Mouse (Mus musculus) MEL (cell line): ENCODE data around the gene Enox1. TPM values are rescaled to one million over a fixed set of nuclear protein-coding genes. Genes with fewer than 3 reads are reported as not detected.

Experiments
- DNase-seq: peaks from one replicate; pipeline ENCODE4 v3.0.0; 2011; ENCODE audit warnings: low read depth, low spot score
- H3K27ac ChIP-seq: 2 replicates; pipeline ENCODE4 v1.5.1; 2012; ENCODE audit warnings: low read depth, mild to moderate bottlenecking, control low read depth, low read length, moderate library complexity; ENCODE audit not compliant: control insufficient read depth
- H3K27me3 ChIP-seq, 2 experiments: fragments of 150-350 bp in 1 of 2; sonication (generic) in 1 of 2; 2 replicates each; pipeline ENCODE4 v1.6.1; 2012; ENCODE audit warnings: low read length in 2 of 2, mild to moderate bottlenecking in 2 of 2, improper control_type of control experiment in 1 of 2, moderate library complexity in 1 of 2; ENCODE audit not compliant: insufficient read depth in 2 of 2, control insufficient read depth in 1 of 2
- H3K36me3 ChIP-seq, 2 experiments: 2 replicates each; pipeline ENCODE4 v1.6.1; 2012 to 2014; ENCODE audit warnings: low read length in 2 of 2, improper control_type of control experiment in 1 of 2, inconsistent platforms in 1 of 2, mild to moderate bottlenecking in 1 of 2; ENCODE audit not compliant: insufficient read depth in 2 of 2, control insufficient read depth in 1 of 2
- H3K4me1 ChIP-seq, 2 experiments: fragments of 150-350 bp in 1 of 2; sonication (generic) in 1 of 2; 2 replicates each; pipeline ENCODE4 v1.6.1; 2012; ENCODE audit warnings: low read length in 2 of 2, improper control_type of control experiment in 1 of 2, mild to moderate bottlenecking in 1 of 2; ENCODE audit not compliant: insufficient read depth in 2 of 2, control insufficient read depth in 1 of 2
- H3K4me3 ChIP-seq, 2 experiments: fragments of 150-350 bp in 1 of 2; sonication (generic) in 1 of 2; 2 replicates each; pipeline ENCODE4 v1.5.1; 2012; ENCODE audit warnings: low read depth in 2 of 2, low read length in 2 of 2, mild to moderate bottlenecking in 2 of 2, moderate library complexity in 2 of 2, control low read depth in 1 of 2, improper control_type of control experiment in 1 of 2; ENCODE audit not compliant: control insufficient read depth in 1 of 2, insufficient read depth in 1 of 2
- H3K79me2 ChIP-seq: 2 replicates; pipeline ENCODE4 v1.6.1; 2012; ENCODE audit warnings: mild to moderate bottlenecking, low read length, moderate library complexity; ENCODE audit not compliant: control insufficient read depth, poor library complexity, insufficient read depth
- H3K9ac ChIP-seq: 2 replicates; pipeline ENCODE4 v1.6.1; 2012; ENCODE audit warnings: low read depth, mild to moderate bottlenecking, control low read depth, low read length, moderate library complexity; ENCODE audit not compliant: control insufficient read depth, poor library complexity, severe bottlenecking
- H3K9me3 ChIP-seq: fragments of 150-350 bp; sonication (generic); replicated peaks from 2 replicates; pipeline ENCODE4 v1.6.1; 2012; ENCODE audit warnings: mild to moderate bottlenecking, low read length, improper control_type of control experiment, moderate library complexity; ENCODE audit not compliant: insufficient read depth
- CHD1 ChIP-seq: IDR thresholded peaks from 2 replicates; pipeline ENCODE4 v1.6.1; 2012; ENCODE audit warnings: low read depth, mild to moderate bottlenecking, inconsistent platforms, low read length, improper control_type of control experiment
- E2F4 ChIP-seq: IDR thresholded peaks from 2 replicates; pipeline ENCODE4 v1.6.1; 2011; ENCODE audit warnings: low read depth, low read length, improper control_type of control experiment, borderline replicate concordance
- ELF1 ChIP-seq: IDR thresholded peaks from 2 replicates; pipeline ENCODE4 v1.6.1; 2014; ENCODE audit warnings: low read depth, mild to moderate bottlenecking, inconsistent platforms, low read length, improper control_type of control experiment, moderate library complexity
- EP300 ChIP-seq, 2 experiments: IDR thresholded peaks; 2 replicates each; pipeline ENCODE4 v1.6.1; 2011; ENCODE audit warnings: improper control_type of control experiment in 2 of 2, low read length in 2 of 2, low read depth in 1 of 2, mild to moderate bottlenecking in 1 of 2
- ETS1 ChIP-seq: IDR thresholded peaks from 2 replicates; pipeline ENCODE4 v1.6.1; 2012; ENCODE audit warnings: low read depth, mild to moderate bottlenecking, inconsistent platforms, low read length, improper control_type of control experiment, moderate library complexity
- GABPA ChIP-seq: IDR thresholded peaks from 2 replicates; pipeline ENCODE4 v1.6.1; 2012; ENCODE audit warnings: low read depth, mild to moderate bottlenecking, inconsistent platforms, low read length, improper control_type of control experiment, moderate library complexity
- GATA1 ChIP-seq: IDR thresholded peaks from 2 replicates; pipeline ENCODE4 v1.6.1; 2011; ENCODE audit warnings: low read depth, low read length, improper control_type of control experiment
- JUND ChIP-seq: IDR thresholded peaks from 2 replicates; pipeline ENCODE4 v1.6.1; 2011; ENCODE audit warnings: low read depth, mild to moderate bottlenecking, improper control_type of control experiment, low read length
- MAFK ChIP-seq: IDR thresholded peaks from 2 replicates; pipeline ENCODE4 v1.6.1; 2011; ENCODE audit warnings: low read depth, mild to moderate bottlenecking, low read length, improper control_type of control experiment, borderline replicate concordance
- MAZ ChIP-seq: IDR thresholded peaks from 2 replicates; pipeline ENCODE4 v1.6.1; 2012; ENCODE audit warnings: low read depth, mild to moderate bottlenecking, inconsistent platforms, low read length, improper control_type of control experiment
- MXI1 ChIP-seq: IDR thresholded peaks from 2 replicates; pipeline ENCODE4 v1.6.1; 2011; ENCODE audit warnings: mild to moderate bottlenecking, low read depth, low read length, improper control_type of control experiment
- MYB ChIP-seq: IDR thresholded peaks from 2 replicates; pipeline ENCODE4 v1.6.1; 2011; ENCODE audit warnings: mild to moderate bottlenecking, low read depth, low read length, improper control_type of control experiment
- MYC ChIP-seq: IDR thresholded peaks from 2 replicates; pipeline ENCODE4 v1.6.1; 2011; ENCODE audit warnings: low read depth, mild to moderate bottlenecking, low read length, improper control_type of control experiment, moderate library complexity
- NRF1 ChIP-seq: IDR thresholded peaks from 2 replicates; pipeline ENCODE4 v1.6.1; 2014; ENCODE audit warnings: low read depth, mild to moderate bottlenecking, inconsistent platforms, low read length, improper control_type of control experiment, moderate library complexity; ENCODE audit not compliant: poor library complexity, insufficient read depth, severe bottlenecking
- POLR2AphosphoS2 ChIP-seq: IDR thresholded peaks from 2 replicates; pipeline ENCODE4 v1.6.1; 2011; ENCODE audit warnings: low read length, improper control_type of control experiment
- POLR2AphosphoS5 ChIP-seq: IDR thresholded peaks from 2 replicates; pipeline ENCODE4 v1.6.1; 2012; ENCODE audit warnings: low read depth, borderline replicate concordance, mild to moderate bottlenecking, inconsistent platforms, low read length, moderate library complexity, mixed read lengths
- RAD21 ChIP-seq: IDR thresholded peaks from 2 replicates; pipeline ENCODE4 v1.6.1; 2011; ENCODE audit warnings: mild to moderate bottlenecking, low read depth, low read length, improper control_type of control experiment
- RCOR1 ChIP-seq: IDR thresholded peaks from 2 replicates; pipeline ENCODE4 v1.6.1; 2012; ENCODE audit warnings: low read depth, mild to moderate bottlenecking, inconsistent platforms, low read length, improper control_type of control experiment
- SIN3A ChIP-seq: IDR thresholded peaks from 2 replicates; pipeline ENCODE4 v1.6.1; 2012; ENCODE audit warnings: low read length, improper control_type of control experiment, inconsistent platforms
- SMC3 ChIP-seq: IDR thresholded peaks from 2 replicates; pipeline ENCODE4 v1.6.1; 2011; ENCODE audit warnings: low read depth, low read length, improper control_type of control experiment
- TAL1 ChIP-seq: IDR thresholded peaks from 2 replicates; pipeline ENCODE4 v1.6.1; 2012; ENCODE audit warnings: mild to moderate bottlenecking, inconsistent platforms, low read length, moderate library complexity, mixed read lengths
- TCF12 ChIP-seq: IDR thresholded peaks from 2 replicates; pipeline ENCODE4 v1.6.1; 2014; ENCODE audit warnings: low read depth, mild to moderate bottlenecking, inconsistent platforms, low read length, improper control_type of control experiment, moderate library complexity
- USF2 ChIP-seq, 2 experiments: IDR thresholded peaks; 2 replicates each; pipeline ENCODE4 v1.6.1; 2011 to 2012; ENCODE audit warnings: improper control_type of control experiment in 2 of 2, low read length in 2 of 2, borderline replicate concordance in 1 of 2, inconsistent platforms in 1 of 2, low read depth in 1 of 2, mild to moderate bottlenecking in 1 of 2; ENCODE audit not compliant: insufficient read depth in 1 of 2
- ZKSCAN1 ChIP-seq: IDR thresholded peaks from 2 replicates; pipeline ENCODE4 v1.6.1; 2012; ENCODE audit warnings: low read depth, mild to moderate bottlenecking, inconsistent platforms, low read length, improper control_type of control experiment, moderate library complexity
- polyA plus RNA-seq, 2 experiments: library from polyadenylated mRNA; stranded (reverse) in 1 of 2; unstranded in 1 of 2; fragments of >175 nt in 1 of 2; fragments of >200 nt in 1 of 2; gene quantifications; 2 replicates each; pipeline versions ENCODE4 v1.2.1 to v1.2.4; 2012; ENCODE audit warnings: low replicate concordance in 2 of 2, low read depth in 1 of 2; ENCODE audit not compliant: insufficient read length in 2 of 2, insufficient read depth in 1 of 2, missing spikeins in 1 of 2
- total RNA-seq: library from RNA; depleted of rRNA; stranded (reverse); fragments of 300-350 nt; gene quantifications from 2 replicates; pipeline ENCODE4 v1.2.3, GENCODE M21; 2012

Gene Enox1
- total and polyA plus RNA-seq, 3 experiments, result not detected

GRCm38 (mm10) chr14:77346296-77346695 lies 189.7 kb downstream of the Enox1 start:
- H3K79me2 ChIP-seq, result no peaks in the 10 kb centered on the region
- H3K9me3 ChIP-seq, result no peaks in the 10 kb centered on the region
- H3K27me3 ChIP-seq, result no peaks in the 10 kb centered on the region
- H3K36me3 ChIP-seq, result no peaks in the 10 kb centered on the region
- no peak for DNase-seq
- TF ChIP-seq TCF12 (no peak), SMC3 (no peak), POLR2AphosphoS5 (no peak), NRF1 (no peak), RAD21 (no peak), USF2 (IDR thresholded peaks at IDR 0.05; ENCODE audit: borderline replicate concordance in 1 of 2, insufficient read depth in 1 of 2, low read depth in 1 of 2, low read length in 2 of 2) (no peak)
- no peaks in the 10 kb centered on the region for H3K4me1 ChIP-seq
- no peak overlapping the region for H3K27ac ChIP-seq
- no peak overlapping the region for H3K4me3 ChIP-seq
- H3K9ac ChIP-seq, result no peak overlapping the region

- no peaks in the 10 kb centered on the region for H3K4me1 ChIP-seq
- H3K4me3 ChIP-seq, result no peak overlapping the region
- H3K27me3 ChIP-seq, result no peaks in the 10 kb centered on the region
- no peaks in the 10 kb centered on the region for H3K79me2 ChIP-seq
- no peak for DNase-seq
- H3K36me3 ChIP-seq, result no peaks in the 10 kb centered on the region
- no peaks in the 10 kb centered on the region for H3K9me3 ChIP-seq
- no peak overlapping the region for H3K9ac ChIP-seq
- TF ChIP-seq ELF1 (no peak), RCOR1 (no peak)
- TF ChIP-seq, all 39 proteins: peak for 0
- H3K27ac ChIP-seq, result no peak overlapping the region
These were observed 195.3 kb downstream of the Enox1 start for GRCm38 (mm10) chr14:77351803-77352352.

DNA sequence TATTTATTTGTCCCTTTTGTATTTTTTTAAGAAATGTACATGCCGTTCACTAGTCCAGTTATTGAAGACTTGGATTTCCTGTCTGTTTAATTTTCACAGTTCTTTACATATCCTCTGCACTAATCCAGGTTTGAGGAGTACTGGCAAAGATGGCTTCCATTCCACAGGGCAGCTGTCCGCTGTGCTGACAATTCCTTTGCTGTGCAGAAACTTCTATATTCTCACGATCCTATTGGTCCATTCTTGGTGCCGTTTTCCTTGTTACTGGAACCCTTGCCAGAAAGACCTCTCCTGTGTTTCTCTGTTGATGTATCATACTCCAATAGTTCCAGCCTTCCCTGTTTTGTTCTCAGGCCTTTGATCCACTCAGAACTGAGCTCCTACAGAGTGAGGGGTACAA lies 206.1 kb downstream of the Enox1 start:
- no peak overlapping the region for H3K27ac ChIP-seq
- H3K9me3 ChIP-seq, result no peaks in the 10 kb centered on the region
- H3K9ac ChIP-seq, result no peak overlapping the region
- no peaks in the 10 kb centered on the region for H3K4me1 ChIP-seq
- H3K4me3 ChIP-seq, result no peak overlapping the region
- no peaks in the 10 kb centered on the region for H3K79me2 ChIP-seq
- no peak for DNase-seq
- TF ChIP-seq CHD1 (no peak), GABPA (no peak), MAZ (no peak), E2F4 (no peak), TAL1 (no peak), POLR2AphosphoS5 (no peak), ETS1 (no peak), ZKSCAN1 (no peak), MXI1 (no peak), EP300 (IDR thresholded peaks at IDR 0.05; ENCODE audit: low read depth in 1 of 2, low read length in 2 of 2) (no peak), SMC3 (no peak), JUND (no peak), SIN3A (no peak), RCOR1 (no peak), MAFK (no peak), MYB (no peak), GATA1 (no peak), POLR2AphosphoS2 (no peak), MYC (no peak)
- H3K27me3 ChIP-seq, result no peaks in the 10 kb centered on the region
- no peaks in the 10 kb centered on the region for H3K36me3 ChIP-seq
